Mouse (Mus musculus): ENCODE results near the gene Cyp11a1. TPM values are rescaled to one million over a fixed set of nuclear protein-coding genes. Genes with fewer than 3 reads are reported as not detected.

The Cyp11a1 gene
- polyA plus RNA-seq, 1 experiment from 2014 or later, result 5.4 TPM

GRCm38 (mm10) chr9:58053102-58053501 is 46.9 kb downstream of the Cyp11a1 start:
- H3K9me3 ChIP-seq, result no peaks in the 10 kb centered on the region
- no peaks in the 10 kb centered on the region for H3K4me1 ChIP-seq
- no peak overlapping the region for H3K4me2 ChIP-seq
- H3K9ac ChIP-seq, result no peak overlapping the region
- no peak for ATAC-seq (ENCODE audit: insufficient read depth, low FRiP score, low read depth)
- H3K36me3 ChIP-seq, result no peaks in the 10 kb centered on the region
- WGBS, result 24% methylated on average over 3 of the region's 3 CpGs
- no peak overlapping the region for H3K4me3 ChIP-seq (replicated peaks)
- H3K27ac ChIP-seq, result no peak overlapping the region
- H3K27me3 ChIP-seq (replicated peaks), result 0 out of 2 replicates have a peak, but pooled peaks cover 3% of the 10 kb centered on the region

GRCm38 (mm10) chr9:58053544-58053943 is 47.3 kb downstream of the Cyp11a1 start:
- WGBS, result 37% methylated on average over 3 of the region's 3 CpGs
- Histone ChIP-seq H3K36me3 (no peaks in the 10 kb centered on the region), H3K27ac (no peak overlapping the region), H3K4me3 (replicated peaks) (no peak overlapping the region), H3K9me3 (no peaks in the 10 kb centered on the region), H3K4me2 (no peak overlapping the region), H3K4me1 (no peaks in the 10 kb centered on the region), H3K27me3 (replicated peaks) (0 out of 2 replicates have a peak, but pooled peaks cover 3% of the 10 kb centered on the region), H3K9ac (no peak overlapping the region)
- ATAC-seq (ENCODE audit: insufficient read depth, low FRiP score, low read depth), result no peak

GRCm38 (mm10) chr9:58054032-58054431 is 47.8 kb downstream of the Cyp11a1 start:
- Histone ChIP-seq H3K4me1 (no peaks in the 10 kb centered on the region), H3K9me3 (no peaks in the 10 kb centered on the region), H3K36me3 (no peaks in the 10 kb centered on the region), H3K27ac (no peak overlapping the region), H3K4me2 (no peak overlapping the region), H3K27me3 (replicated peaks) (0 out of 2 replicates have a peak, but pooled peaks cover 3% of the 10 kb centered on the region), H3K4me3 (replicated peaks) (no peak overlapping the region), H3K9ac (no peak overlapping the region)
- no peak for ATAC-seq (ENCODE audit: insufficient read depth, low FRiP score, low read depth)
- WGBS, result 86% methylated on average over 1 of the region's 1 CpGs

- no peaks in the 10 kb centered on the region for H3K27me3 ChIP-seq (replicated peaks)
- no peaks in the 10 kb centered on the region for H3K9me3 ChIP-seq
- H3K4me3 ChIP-seq (replicated peaks), result no peak overlapping the region
- no peaks in the 10 kb centered on the region for H3K4me1 ChIP-seq
- H3K4me2 ChIP-seq, result no peak overlapping the region
- ATAC-seq (ENCODE audit: insufficient read depth, low FRiP score, low read depth), result no peak
- no peak overlapping the region for H3K9ac ChIP-seq
- 68% methylated on average over 5 of the region's 5 CpGs for WGBS
- no peak overlapping the region for H3K27ac ChIP-seq
- no peaks in the 10 kb centered on the region for H3K36me3 ChIP-seq
Measured at GRCm38 (mm10) chr9:58055666-58056065, 49.5 kb downstream of the Cyp11a1 start.

- no peak for ATAC-seq (ENCODE audit: insufficient read depth, low FRiP score, low read depth)
- no peaks in the 10 kb centered on the region for H3K4me1 ChIP-seq
- H3K4me2 ChIP-seq, result no peak overlapping the region
- no peaks in the 10 kb centered on the region for H3K36me3 ChIP-seq
- H3K27me3 ChIP-seq (replicated peaks), result no peaks in the 10 kb centered on the region
- no peak overlapping the region for H3K9ac ChIP-seq
- WGBS, result 33% methylated on average over 1 of the region's 1 CpGs
- H3K27ac ChIP-seq, result no peak overlapping the region
- no peaks in the 10 kb centered on the region for H3K9me3 ChIP-seq
- H3K4me3 ChIP-seq (replicated peaks), result no peak overlapping the region
Measured at GRCm38 (mm10) chr9:58059920-58060319, 53.7 kb downstream of the Cyp11a1 start.

DNA sequence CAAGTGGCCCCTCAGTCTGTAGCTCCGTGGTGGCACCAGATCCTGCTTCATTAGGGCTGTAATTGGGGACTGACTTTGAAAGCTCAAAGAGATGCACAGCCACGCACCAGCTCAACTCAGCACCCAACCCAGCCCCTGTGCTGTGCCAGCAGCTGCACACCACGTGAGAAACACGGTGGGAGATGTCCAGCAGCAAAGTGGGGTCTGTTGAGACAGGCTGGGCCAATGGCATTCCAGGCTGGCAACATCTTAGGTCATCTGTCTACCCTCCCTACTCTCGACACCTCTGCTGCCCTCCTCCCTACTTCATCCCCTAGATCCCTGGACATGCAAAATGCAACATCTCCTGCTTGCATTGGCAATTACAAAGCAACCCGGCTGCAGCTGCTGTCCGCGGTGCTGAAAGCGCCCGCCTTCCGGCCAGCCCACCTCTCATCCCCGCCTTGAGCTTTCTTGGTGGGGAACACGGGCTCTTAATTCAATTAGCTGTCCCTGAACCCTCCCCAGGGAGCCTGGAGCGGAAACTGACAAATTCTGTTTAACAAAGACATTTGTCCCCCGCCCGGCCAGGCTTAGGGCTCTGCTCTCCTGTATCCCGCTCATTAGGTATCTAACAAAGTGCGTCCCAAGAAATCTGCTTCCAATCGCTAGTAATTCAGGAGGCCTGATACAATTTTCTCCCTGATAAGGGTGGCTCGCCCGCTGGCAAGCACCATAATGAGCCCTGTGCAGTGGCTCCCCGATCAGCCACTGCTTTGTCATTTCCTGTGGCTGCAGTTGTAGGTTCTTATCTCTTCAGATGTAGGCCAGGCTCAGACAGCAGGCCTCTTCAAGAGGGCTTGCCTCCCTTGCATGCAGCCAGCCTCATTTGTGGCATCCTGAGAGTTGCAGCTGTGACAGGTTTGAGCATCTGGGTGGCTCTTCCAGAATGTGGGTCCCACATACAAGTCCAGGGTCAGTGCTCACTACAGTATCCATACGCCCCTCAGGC is 54.8 kb downstream of the Cyp11a1 start:
- Histone ChIP-seq H3K27me3 (replicated peaks) (no peaks in the 10 kb centered on the region), H3K4me3 (replicated peaks) (no peak overlapping the region), H3K4me2 (no peak overlapping the region), H3K9me3 (no peaks in the 10 kb centered on the region), H3K36me3 (no peaks in the 10 kb centered on the region), H3K4me1 (no peaks in the 10 kb centered on the region), H3K9ac (no peak overlapping the region), H3K27ac (no peak overlapping the region)
- 11% methylated on average over 23 of the region's 23 CpGs for WGBS
- no peak for ATAC-seq (ENCODE audit: insufficient read depth, low FRiP score, low read depth)

DNA sequence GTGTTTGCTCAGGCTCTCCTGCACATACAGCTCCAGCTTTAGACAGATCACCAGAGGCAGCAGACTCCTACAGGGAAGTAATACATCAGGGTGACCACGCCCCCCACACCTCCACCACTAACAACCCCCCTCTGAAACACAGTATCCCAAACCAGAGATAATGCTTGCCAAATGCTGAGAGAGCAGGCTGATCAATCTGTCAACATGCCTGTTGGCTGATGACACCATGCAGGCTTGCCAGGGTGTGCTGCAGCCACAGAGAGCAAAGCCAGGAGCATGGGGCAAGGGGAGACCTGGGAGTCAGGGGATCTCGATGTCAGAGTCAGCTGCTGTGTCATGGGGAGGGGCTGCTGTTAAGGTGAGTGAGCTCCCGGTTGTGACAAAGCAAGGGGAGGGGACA is 57.3 kb downstream of the Cyp11a1 start, which contains the start of gene Stra6:
Gene Stra6 (plus strand): TSS at position 258 of the 400 bp plus-strand sequence.
- Histone ChIP-seq H3K27me3 (replicated peaks) (no peaks in the 10 kb centered on the region), H3K9me3 (no peaks in the 10 kb centered on the region), H3K27ac (no peak within 1 kb of the TSS), H3K36me3 (no peaks in the 10 kb centered on the region), H3K4me2 (no peak within 1 kb of the TSS), H3K4me3 (replicated peaks) (no peak within 1 kb of the TSS), H3K4me1 (0 out of 2 replicates have a peak, but pooled peaks cover 5% of the 10 kb centered on the region), H3K9ac (no peak within 1 kb of the TSS)
- 5% methylated on average over 3 of the region's 3 CpGs for WGBS
- no peak for ATAC-seq (ENCODE audit: insufficient read depth, low FRiP score, low read depth)

DNA sequence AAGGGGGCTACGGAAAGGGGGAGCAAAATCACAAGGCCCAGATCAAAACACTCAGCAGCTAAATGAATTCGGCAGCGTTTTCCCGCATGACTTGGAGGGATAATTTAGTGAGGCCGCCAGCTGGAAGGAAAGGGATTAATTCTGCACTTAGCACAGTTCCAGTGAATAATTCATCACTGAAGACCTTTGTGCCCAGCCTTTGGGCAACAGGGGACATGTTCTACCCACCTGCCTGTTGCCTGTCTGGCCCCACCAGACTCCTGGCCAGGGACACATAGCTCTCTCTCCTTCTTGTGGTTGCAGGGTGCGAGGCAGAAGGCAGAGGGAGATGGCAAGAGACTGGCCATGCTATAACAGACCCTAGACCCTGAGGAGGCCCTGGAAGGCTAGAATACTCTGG is 59.3 kb downstream of the Cyp11a1 start:
- WGBS, result 51% methylated on average over 6 of the region's 6 CpGs
- no peaks in the 10 kb centered on the region for H3K27me3 ChIP-seq (replicated peaks)
- no peak overlapping the region for H3K4me3 ChIP-seq (replicated peaks)
- H3K4me1 ChIP-seq, result 0 out of 2 replicates have a peak, but pooled peaks cover 5% of the 10 kb centered on the region
- no peaks in the 10 kb centered on the region for H3K36me3 ChIP-seq
- H3K9me3 ChIP-seq, result no peaks in the 10 kb centered on the region
- ATAC-seq (ENCODE audit: insufficient read depth, low FRiP score, low read depth), result no peak
- no peak overlapping the region for H3K4me2 ChIP-seq
- H3K9ac ChIP-seq, result no peak overlapping the region
- no peak overlapping the region for H3K27ac ChIP-seq

- H3K4me3 ChIP-seq (replicated peaks), result no peak overlapping the region
- no peak for ATAC-seq (ENCODE audit: insufficient read depth, low FRiP score, low read depth)
- no peak overlapping the region for H3K4me2 ChIP-seq
- H3K9me3 ChIP-seq, result no peaks in the 10 kb centered on the region
- H3K36me3 ChIP-seq, result no peaks in the 10 kb centered on the region
- 0 out of 2 replicates have a peak, but pooled peaks cover 5% of the 10 kb centered on the region for H3K4me1 ChIP-seq
- 75% methylated on average over 6 of the region's 6 CpGs for WGBS
- no peak overlapping the region for H3K9ac ChIP-seq
- H3K27ac ChIP-seq, result no peak overlapping the region
- no peaks in the 10 kb centered on the region for H3K27me3 ChIP-seq (replicated peaks)
Measured at GRCm38 (mm10) chr9:58065977-58066730, 59.9 kb downstream of the Cyp11a1 start.

- H3K4me2 ChIP-seq, result no peak overlapping the region
- no peaks in the 10 kb centered on the region for H3K27me3 ChIP-seq (replicated peaks)
- no peak for ATAC-seq (ENCODE audit: insufficient read depth, low FRiP score, low read depth)
- no peaks in the 10 kb centered on the region for H3K36me3 ChIP-seq
- 0 out of 2 replicates have a peak, but pooled peaks cover 5% of the 10 kb centered on the region for H3K4me1 ChIP-seq
- no peaks in the 10 kb centered on the region for H3K9me3 ChIP-seq
- 61% methylated on average over 6 of the region's 6 CpGs for WGBS
- no peak overlapping the region for H3K27ac ChIP-seq
- no peak overlapping the region for H3K4me3 ChIP-seq (replicated peaks)
- no peak overlapping the region for H3K9ac ChIP-seq
Measured at GRCm38 (mm10) chr9:58066731-58067095, 60.5 kb downstream of the Cyp11a1 start.

- Histone ChIP-seq H3K27me3 (replicated peaks) (no peaks in the 10 kb centered on the region), H3K4me3 (replicated peaks) (no peak overlapping the region), H3K4me1 (0 out of 2 replicates have a peak, but pooled peaks cover 5% of the 10 kb centered on the region), H3K9me3 (no peaks in the 10 kb centered on the region), H3K27ac (no peak overlapping the region), H3K36me3 (no peaks in the 10 kb centered on the region), H3K4me2 (no peak overlapping the region), H3K9ac (no peak overlapping the region)
- WGBS, result 89% methylated on average over 3 of the region's 3 CpGs
- ATAC-seq (ENCODE audit: insufficient read depth, low FRiP score, low read depth), result no peak
Measured at GRCm38 (mm10) chr9:58067546-58067945, 61.3 kb downstream of the Cyp11a1 start.

- no peak for ATAC-seq (ENCODE audit: insufficient read depth, low FRiP score, low read depth)
- Histone ChIP-seq H3K4me2 (no peak overlapping the region), H3K4me3 (replicated peaks) (no peak overlapping the region), H3K27me3 (replicated peaks) (no peaks in the 10 kb centered on the region), H3K36me3 (no peaks in the 10 kb centered on the region), H3K4me1 (no peaks in the 10 kb centered on the region), H3K9ac (no peak overlapping the region), H3K9me3 (no peaks in the 10 kb centered on the region), H3K27ac (no peak overlapping the region)
- WGBS, result 60% methylated on average over 3 of the region's 3 CpGs
Measured at GRCm38 (mm10) chr9:58074561-58074960, 68.3 kb downstream of the Cyp11a1 start.

Measured in stomach, embryonic 15.5 days (tissue).